Mouse (Mus musculus) induced T-regulatory cell, adult 2 months (primary cell): ENCODE data around the gene Jak1.

Experiments used
- DNase-seq: peaks from one replicate; pipeline ENCODE4 v3.0.0-alpha.2; 2012; ENCODE audit warnings: low read depth

Jak1 gene

DNA sequence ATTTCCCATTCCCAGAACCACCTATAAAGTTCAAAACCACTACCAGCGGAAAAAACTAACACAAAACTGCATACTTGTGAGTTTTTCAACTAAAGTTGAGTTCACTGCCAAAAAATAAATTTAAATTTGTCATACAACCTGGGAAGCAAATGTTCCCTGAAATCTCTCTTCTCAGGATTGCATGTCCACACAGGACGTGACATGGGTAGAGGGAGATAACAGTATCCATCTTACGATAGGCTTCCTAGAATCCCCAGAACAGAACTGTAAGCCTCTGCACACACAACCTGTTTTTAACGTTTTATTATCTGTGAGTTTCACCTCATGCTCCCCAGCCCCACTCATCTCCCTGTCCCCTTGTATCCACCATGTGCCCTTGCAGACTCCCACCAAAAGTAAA, 26.5 kb downstream of the Jak1 start:
- no peak for DNase-seq

- DNase-seq, result no peak
Observed at GRCm38 (mm10) chr4:101236797-101237196, 28.3 kb downstream of the Jak1 start.

DNA sequence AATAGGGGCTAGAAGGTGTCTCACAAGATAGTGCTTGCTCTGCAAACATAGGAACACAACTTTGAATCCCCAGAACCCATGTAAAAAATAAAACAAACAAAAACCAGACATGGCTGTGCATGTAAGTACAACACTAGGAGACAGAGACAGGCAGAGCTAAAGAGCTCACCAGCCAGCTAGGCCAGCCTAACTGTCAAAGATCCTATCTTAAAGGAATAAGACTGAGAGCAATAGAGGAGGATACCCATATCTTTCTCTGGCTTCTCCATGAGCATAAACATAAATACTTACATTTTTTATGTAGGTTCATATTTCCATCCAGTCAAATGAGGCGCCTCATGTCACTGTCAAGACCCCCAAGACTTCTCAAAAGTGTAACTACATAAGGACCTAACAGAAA, 29.1 kb downstream of the Jak1 start:
- no peak for DNase-seq

GRCm38 (mm10) chr4:101234753-101235152, 30.3 kb downstream of the Jak1 start:
- no peak for DNase-seq

- DNase-seq, result no peak
Observed at GRCm38 (mm10) chr4:101234332-101234731, 30.8 kb downstream of the Jak1 start.

DNA sequence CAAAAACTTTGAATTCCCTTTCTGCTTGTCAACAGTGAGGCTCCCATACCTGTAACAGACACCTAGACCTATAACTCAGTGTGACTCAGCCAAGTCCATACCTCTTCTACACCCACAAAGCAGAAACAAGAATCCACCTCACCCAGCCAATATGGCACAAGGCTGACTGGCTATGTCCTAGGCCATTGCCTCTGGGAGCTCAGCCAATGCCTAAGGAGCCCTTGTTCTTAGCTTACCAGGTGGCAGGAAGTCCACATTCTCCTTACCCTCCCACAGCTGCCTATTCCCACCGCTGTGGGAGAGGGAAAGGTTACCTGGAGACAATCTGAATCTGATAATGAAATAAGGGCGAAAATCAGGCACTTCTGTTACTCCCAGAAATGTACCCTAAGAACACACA, 34.5 kb downstream of the Jak1 start:
- no peak for DNase-seq

DNA sequence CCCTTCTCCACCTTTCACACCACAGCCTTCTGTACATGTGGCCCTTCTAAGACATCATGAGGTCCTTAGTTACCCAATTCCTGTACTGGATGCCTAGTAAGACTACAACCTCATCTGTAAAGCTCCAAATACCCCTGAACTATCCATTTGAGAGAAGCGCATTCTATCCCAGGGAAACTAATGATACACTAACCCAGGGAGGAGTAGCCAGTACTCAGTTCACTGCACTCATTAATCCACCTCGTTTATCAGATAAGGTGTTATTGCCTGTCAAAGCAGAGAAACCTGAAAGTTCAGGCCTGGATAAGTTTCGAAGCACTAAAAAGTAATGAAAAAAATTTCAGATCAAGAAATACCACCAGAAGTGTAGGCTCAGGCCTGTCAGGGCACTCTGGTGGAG, 37.7 kb downstream of the Jak1 start:
- no peak for DNase-seq

DNA sequence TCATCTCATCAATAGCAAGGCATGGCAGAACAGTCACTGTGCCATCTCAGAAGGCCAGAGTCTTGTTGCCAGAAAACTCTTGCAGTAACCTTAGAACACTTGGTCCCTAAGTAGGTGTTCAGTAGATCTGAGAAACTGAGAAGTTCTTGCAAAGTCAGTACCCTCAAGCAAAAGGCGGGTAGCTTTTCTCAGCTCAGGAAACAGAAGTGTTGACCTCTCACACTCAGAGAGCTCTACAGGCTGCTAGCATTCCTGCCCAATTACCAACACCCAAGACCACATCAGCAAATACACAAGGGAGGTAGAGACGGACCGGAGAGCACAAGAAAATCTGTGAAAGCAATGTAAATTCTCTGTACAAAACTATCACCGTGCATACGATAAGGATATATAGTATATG, 39.1 kb downstream of the Jak1 start:
- no peak for DNase-seq

- DNase-seq, result no peak
Observed at GRCm38 (mm10) chr4:101220946-101221345, 44.1 kb downstream of the Jak1 start.

DNA sequence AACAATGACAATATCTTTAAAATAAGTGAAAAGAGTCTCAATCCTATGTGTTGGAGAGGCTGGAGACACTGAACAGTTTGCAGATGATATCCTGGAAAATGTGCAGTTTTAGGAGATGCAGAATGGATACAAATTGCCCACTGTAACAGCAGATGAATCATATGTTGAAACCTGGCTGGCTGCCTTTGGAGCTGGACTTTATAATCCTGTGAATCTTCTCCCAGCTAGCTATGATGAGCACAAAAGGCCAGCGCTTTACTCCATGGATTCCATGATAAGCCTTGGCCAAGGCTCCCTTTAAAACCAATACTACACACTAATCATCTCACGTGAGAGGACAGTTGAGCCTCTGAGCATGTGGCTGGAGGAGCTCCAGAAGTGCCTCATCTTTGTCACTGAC, 45.2 kb downstream of the Jak1 start:
- DNase-seq, result no peak

DNA sequence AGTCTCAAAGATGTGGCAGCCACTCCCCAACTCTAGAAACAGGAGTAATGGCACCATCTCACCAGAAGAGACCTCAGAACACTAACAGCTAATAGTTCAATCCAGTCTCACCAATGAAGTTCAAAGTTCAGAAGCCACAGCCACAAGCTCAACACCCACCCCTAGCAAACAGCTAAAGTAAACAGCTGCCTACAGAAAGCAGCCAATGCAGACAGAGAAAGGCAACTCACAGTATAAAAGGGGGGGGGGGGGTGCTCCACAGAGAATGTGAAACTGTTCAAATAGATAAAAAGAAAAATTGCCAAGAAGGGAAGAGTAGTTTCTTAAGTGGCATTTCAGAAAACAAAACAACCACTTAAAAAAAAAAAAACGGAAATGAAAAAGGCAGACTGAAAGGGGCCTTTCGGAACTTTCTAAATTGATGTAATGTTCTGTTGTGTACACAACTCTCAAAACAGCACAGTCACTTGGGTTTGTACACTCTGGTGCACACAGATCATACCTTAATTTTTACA, 48.0 kb downstream of the Jak1 start:
- DNase-seq, result peak; percentile 63

DNA sequence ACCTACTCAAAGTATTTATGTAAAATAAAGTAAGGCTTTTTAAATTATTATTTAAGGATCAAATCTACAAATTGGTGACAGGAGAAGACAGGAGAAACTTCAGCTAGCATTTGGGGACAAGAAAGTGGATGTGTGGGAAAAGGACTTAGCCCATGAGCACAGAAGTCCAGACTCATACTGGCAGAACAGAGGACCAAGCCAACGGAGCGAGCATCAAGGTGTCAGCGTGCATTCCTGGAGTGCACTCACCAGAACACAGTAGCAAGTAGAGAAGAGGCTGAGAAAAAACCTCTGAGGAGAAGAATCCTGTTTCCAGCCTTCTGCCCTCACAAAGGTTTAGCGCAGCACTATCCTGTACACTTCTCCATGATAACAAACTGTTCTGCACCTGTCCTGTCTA, 48.8 kb downstream of the Jak1 start:
- DNase-seq, result no peak

GRCm38 (mm10) chr4:101213477-101213876, 51.6 kb downstream of the Jak1 start:
- peak; percentile 60 for DNase-seq

- no peak for DNase-seq
Observed at GRCm38 (mm10) chr4:101207492-101207891, 57.6 kb downstream of the Jak1 start.

GRCm38 (mm10) chr4:101203518-101203917, 61.6 kb downstream of the Jak1 start:
- no peak for DNase-seq

GRCm38 (mm10) chr4:101202626-101203025, 62.5 kb downstream of the Jak1 start:
- DNase-seq, result no peak

DNA sequence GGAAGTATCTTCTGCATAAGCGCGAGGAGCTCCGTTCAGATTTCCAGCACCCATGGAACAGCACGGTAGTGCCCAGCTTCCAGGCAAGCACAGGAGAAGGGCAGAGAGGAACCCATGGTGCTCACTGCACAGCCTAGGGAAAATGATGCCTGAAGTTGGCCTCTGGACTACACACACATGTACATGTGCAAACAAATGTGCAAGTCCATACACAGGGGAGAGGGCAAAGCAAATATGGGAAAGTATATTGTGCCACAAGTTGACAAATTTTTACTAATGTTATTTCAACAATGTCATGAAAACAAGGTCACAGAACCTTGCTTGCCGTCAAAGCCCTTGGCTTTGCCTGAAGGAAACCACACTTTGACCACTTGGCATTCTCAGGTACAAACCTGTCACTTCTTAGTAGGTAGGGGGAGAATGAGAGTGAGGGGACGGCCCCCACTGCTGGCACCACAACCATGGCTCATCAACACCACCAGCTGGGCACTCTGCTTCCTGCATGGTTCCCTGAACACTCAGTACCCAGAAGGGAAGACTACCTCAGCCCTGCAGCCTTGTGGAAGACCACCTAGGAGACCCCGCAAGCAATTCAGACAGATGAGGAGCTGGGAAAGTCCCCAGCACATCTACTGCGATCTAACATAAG, 65.5 kb downstream of the Jak1 start:
- DNase-seq, result peak; percentile 62

GRCm38 (mm10) chr4:101198333-101198732, 66.7 kb downstream of the Jak1 start:
- DNase-seq, result no peak

- no peak for DNase-seq
Observed at GRCm38 (mm10) chr4:101197421-101198170, 67.5 kb downstream of the Jak1 start.

DNA sequence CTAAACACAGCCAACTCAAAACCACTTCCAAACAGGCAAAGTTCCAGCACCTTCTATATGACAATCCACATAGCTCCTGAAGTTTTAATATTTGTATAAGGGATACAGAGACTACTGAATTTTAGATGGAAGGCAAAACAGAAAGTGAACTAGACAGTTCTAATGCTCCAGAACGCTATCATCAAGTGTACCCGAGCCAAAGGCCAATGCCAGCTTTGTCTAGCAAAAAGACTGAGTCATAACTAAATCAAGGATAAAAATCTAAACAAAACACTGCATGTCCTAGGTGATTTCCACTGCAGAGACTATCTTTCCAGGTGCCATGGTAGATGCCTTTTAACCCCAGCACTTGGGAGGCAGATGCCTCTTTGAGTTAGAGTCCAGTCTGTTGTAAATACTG, 68.7 kb downstream of the Jak1 start:
- peak; percentile 54 for DNase-seq

DNA sequence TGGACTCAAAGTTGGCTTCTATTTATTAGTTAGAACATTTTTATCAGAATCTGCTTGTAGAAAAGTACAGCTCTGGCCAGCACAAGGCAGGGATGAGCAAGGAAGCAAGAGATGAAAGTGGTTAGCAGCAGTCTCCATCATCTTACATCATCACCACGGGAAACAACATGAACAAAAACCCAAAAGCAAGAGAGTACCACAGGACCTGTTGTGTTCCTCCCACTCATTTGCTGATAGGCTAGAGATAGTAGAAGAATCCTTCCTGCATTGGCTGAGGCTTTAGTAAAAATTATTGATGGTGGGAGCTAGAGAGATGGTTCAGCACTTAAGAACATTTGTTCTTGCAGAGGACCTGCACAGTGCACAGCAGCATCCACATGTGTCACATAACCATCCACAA, 70.9 kb downstream of the Jak1 start:
- DNase-seq, result peak; percentile 58

- DNase-seq, result peak; percentile 49
Observed at GRCm38 (mm10) chr4:101192241-101192976, 72.7 kb downstream of the Jak1 start.

GRCm38 (mm10) chr4:101187381-101187780, 77.7 kb downstream of the Jak1 start:
- DNase-seq, result peak; percentile 91
